Mouse (Mus musculus) stomach, embryonic 15.5 days (tissue): ENCODE results near the gene Cpvl. TPM values are rescaled to one million over a fixed set of nuclear protein-coding genes. Genes with fewer than 3 reads are reported as not detected.

ENCODE experiments used
- ATAC-seq: fragments of 200-750 bp; cut with Nextera tagmentation; 2 replicates; pipeline ENCODE4 v1.8.0; 2017; ENCODE audit warnings: low read depth, moderate number of reproducible peaks, moderate TSS enrichment; ENCODE audit not compliant: insufficient read depth, low FRiP score
- H3K27ac ChIP-seq: fragments of 300-500 bp; sonication (generic); 2 replicates; pipeline ENCODE4 v1.5.1; 2015; ENCODE audit warnings: mild to moderate bottlenecking, inconsistent platforms
- H3K27me3 ChIP-seq: fragments of 300-500 bp; sonication (generic); replicated peaks from 2 replicates; pipeline ENCODE4 v1.6.1; 2015; ENCODE audit warnings: inconsistent platforms
- H3K36me3 ChIP-seq: fragments of 300-500 bp; sonication (generic); 2 replicates; pipeline ENCODE4 v1.6.1; 2015; ENCODE audit warnings: inconsistent platforms
- H3K4me1 ChIP-seq: fragments of 300-500 bp; sonication (generic); 2 replicates; pipeline ENCODE4 v1.6.1; 2015; ENCODE audit warnings: inconsistent platforms
- H3K4me2 ChIP-seq: fragments of 300-500 bp; sonication (generic); 2 replicates; pipeline ENCODE4 v1.6.1; 2015; ENCODE audit warnings: mild to moderate bottlenecking, inconsistent platforms
- H3K4me3 ChIP-seq: fragments of 300-500 bp; sonication (generic); replicated peaks from 2 replicates; pipeline ENCODE4 v1.5.1; 2015; ENCODE audit warnings: inconsistent platforms
- H3K9ac ChIP-seq: fragments of 300-500 bp; sonication (generic); 2 replicates; pipeline ENCODE4 v1.6.1; 2015; ENCODE audit warnings: inconsistent platforms
- H3K9me3 ChIP-seq: fragments of 300-500 bp; sonication (generic); 2 replicates; pipeline ENCODE4 v1.6.1; 2016; ENCODE audit warnings: inconsistent platforms
- WGBS: fragments of 180-500 bp; shearing (Covaris S2); methylation state at CpG from one replicate; pipeline ENCODE4 v1.1.7; 2015; 5-methylcytosine and 5-hydroxymethylcytosine counted together
- polyA plus RNA-seq: library from polyadenylated mRNA; unstranded; fragments of >200 nt; fragmentation: Nextera tagmentation; extraction: Ambion mirVana; gene quantifications from 2 replicates; pipeline ENCODE4 v1.2.1, GENCODE M21; 2015

Gene Cpvl
- polyA plus RNA-seq = 0.09 and 0.19 TPM in 2 replicates

DNA sequence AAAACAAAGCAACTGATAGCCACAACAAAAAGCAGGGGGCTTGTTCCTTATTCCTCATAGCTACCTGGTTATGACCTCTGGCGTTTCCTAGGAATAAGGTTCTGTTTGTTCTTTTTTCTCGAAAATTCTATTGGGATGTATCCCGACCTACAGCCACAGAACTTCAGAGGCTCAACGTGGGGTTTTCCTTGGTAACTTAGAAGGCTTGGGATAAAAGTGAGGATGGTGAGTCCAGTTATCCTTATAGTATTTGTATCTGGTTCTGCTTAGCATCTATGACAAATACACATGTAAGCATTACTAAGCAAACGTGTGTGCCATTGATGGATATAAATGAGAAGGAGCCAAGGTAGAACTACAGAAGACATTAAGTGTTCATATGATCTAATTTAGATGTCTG lies at the start of gene Cpvl:
Gene Cpvl, minus strand, starts transcription at position 101 of the 400 bp plus-strand sequence.
- Histone ChIP-seq H3K27me3 (no peaks in the 10 kb centered on the region), H3K9me3 (no peaks in the 10 kb centered on the region), H3K9ac (no peak within 1 kb of the TSS), H3K4me2 (no peak within 1 kb of the TSS), H3K36me3 (no peaks in the 10 kb centered on the region), H3K4me3 (no peak within 1 kb of the TSS), H3K27ac (no peak within 1 kb of the TSS), H3K4me1 (peaks cover 10% of the 10 kb centered on the region; the same call in 1 of the 2 replicates)
- no peak for ATAC-seq
- 70% methylated on average over 5 of the region's 5 CpGs for WGBS

GRCm38 (mm10) chr6:54023846-54024245 lies 45.4 kb upstream of the Cpvl start:
- Histone ChIP-seq H3K27ac (no peak overlapping the region), H3K4me1 (no peaks in the 10 kb centered on the region), H3K9me3 (no peaks in the 10 kb centered on the region), H3K27me3 (no peaks in the 10 kb centered on the region), H3K4me3 (no peak overlapping the region), H3K9ac (no peak overlapping the region), H3K4me2 (no peak overlapping the region), H3K36me3 (no peaks in the 10 kb centered on the region)
- ATAC-seq = no peak
- 83% methylated on average over 5 of the region's 5 CpGs for WGBS

DNA sequence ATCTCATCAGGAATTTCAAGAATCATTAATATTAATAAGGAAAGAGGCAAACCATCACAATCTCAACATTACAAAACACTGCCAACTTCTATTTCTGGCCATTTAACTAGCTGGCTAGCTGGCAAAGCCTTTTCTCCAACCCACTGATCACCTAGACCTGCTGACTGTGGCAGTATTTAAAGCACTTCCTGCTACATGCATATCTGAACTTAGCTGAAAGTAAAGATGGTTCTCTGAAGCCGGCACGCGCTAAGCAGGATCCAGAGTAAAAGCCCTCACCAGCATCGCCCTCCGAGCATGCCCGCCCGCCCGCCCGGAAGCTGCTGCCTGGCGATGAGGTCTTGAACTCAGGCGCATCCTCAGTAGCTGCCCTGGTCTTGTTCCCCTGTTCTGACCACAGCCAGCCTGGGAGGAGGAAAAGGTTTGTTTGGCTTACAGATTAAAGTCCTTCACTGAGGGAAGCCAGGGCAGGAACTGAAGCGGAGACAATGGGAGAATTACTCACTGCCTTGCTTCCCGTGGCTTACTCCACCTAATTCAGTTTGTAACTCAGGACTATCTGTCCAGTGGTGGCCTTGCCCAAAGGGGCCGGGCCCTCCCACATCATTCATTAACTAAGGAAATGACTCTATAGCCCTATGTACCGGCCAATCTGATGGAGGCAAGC lies 42.8 kb upstream of the Cpvl start:
- Histone ChIP-seq H3K36me3 (no peaks in the 10 kb centered on the region), H3K9me3 (no peaks in the 10 kb centered on the region), H3K9ac (no peak overlapping the region), H3K27me3 (no peaks in the 10 kb centered on the region), H3K4me2 (peak overlapping the region; percentile 19; the same call in 1 of the 2 replicates), H3K4me3 (no peak overlapping the region), H3K4me1 (no peaks in the 10 kb centered on the region), H3K27ac (no peak overlapping the region; the same call in 1 of the 2 replicates)
- ATAC-seq = no peak; the same call in 1 of the 2 replicates
- 52% methylated on average over 15 of the region's 15 CpGs for WGBS

- WGBS = 64% methylated on average over 5 of the region's 5 CpGs
- Histone ChIP-seq H3K27me3 (no peaks in the 10 kb centered on the region), H3K27ac (no peak overlapping the region), H3K4me3 (no peak overlapping the region), H3K36me3 (no peaks in the 10 kb centered on the region), H3K4me2 (no peak overlapping the region), H3K4me1 (no peaks in the 10 kb centered on the region), H3K9me3 (no peaks in the 10 kb centered on the region), H3K9ac (no peak overlapping the region)
- ATAC-seq = no peak
These were observed 40.4 kb upstream of the Cpvl start for GRCm38 (mm10) chr6:54018861-54019260.

GRCm38 (mm10) chr6:54018038-54018437 lies 39.6 kb upstream of the Cpvl start:
- H3K9ac ChIP-seq = no peak overlapping the region
- no peaks in the 10 kb centered on the region for H3K27me3 ChIP-seq
- no peak for ATAC-seq
- no peaks in the 10 kb centered on the region for H3K9me3 ChIP-seq
- WGBS = 45% methylated on average over 2 of the region's 2 CpGs
- no peak overlapping the region for H3K4me2 ChIP-seq
- H3K27ac ChIP-seq = no peak overlapping the region
- H3K36me3 ChIP-seq = no peaks in the 10 kb centered on the region
- H3K4me3 ChIP-seq = no peak overlapping the region
- no peaks in the 10 kb centered on the region for H3K4me1 ChIP-seq

DNA sequence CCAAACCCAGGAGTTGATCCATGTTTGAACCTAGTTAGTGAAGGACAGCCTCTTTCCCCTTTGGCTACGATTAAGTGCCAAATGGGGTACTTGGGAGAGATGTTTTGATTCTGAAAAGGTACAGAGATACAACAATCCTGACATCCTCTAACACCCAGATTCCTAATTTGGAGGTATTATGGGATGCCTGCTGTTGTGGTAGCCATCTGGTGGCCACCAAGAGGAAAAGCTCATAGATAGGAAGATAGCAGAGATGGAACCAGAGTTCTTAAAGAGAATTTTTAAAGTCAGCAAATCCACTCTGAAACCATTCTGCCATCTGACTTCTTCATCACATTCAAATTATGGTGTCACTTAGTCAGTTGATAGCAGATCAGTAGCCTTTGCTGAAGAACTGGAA lies 33.7 kb upstream of the Cpvl start:
- H3K4me3 ChIP-seq = no peak overlapping the region
- no peaks in the 10 kb centered on the region for H3K36me3 ChIP-seq
- H3K27me3 ChIP-seq = no peaks in the 10 kb centered on the region
- H3K4me2 ChIP-seq = no peak overlapping the region
- ATAC-seq = no peak
- H3K27ac ChIP-seq = no peak overlapping the region
- 74% methylated on average over 1 of the region's 1 CpGs for WGBS
- no peaks in the 10 kb centered on the region for H3K9me3 ChIP-seq
- H3K9ac ChIP-seq = no peak overlapping the region
- H3K4me1 ChIP-seq = no peaks in the 10 kb centered on the region

DNA sequence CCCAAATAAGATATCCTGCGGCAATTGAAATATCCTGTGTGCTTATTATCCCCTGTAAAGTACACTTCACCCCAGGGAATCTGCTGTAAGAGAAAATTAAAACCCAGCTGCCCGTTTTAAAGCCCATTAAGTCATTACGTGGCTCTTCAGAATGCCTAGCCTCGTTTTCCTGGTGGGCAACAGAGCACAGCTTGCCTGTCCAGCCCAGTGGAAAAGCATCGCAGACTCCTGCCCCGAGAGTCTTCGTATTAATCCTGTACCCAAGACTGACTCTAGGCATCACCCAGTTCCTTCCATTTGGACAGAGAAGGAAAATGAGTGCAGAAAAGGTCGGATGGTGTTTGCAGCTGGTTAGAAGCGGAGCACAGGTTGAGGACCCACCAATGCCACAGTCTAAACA lies 31.9 kb upstream of the Cpvl start:
- no peak for ATAC-seq
- Histone ChIP-seq H3K4me3 (no peak overlapping the region), H3K4me2 (no peak overlapping the region), H3K27ac (no peak overlapping the region), H3K4me1 (no peaks in the 10 kb centered on the region), H3K36me3 (no peaks in the 10 kb centered on the region), H3K27me3 (no peaks in the 10 kb centered on the region), H3K9me3 (no peaks in the 10 kb centered on the region), H3K9ac (no peak overlapping the region)
- WGBS = 74% methylated on average over 9 of the region's 9 CpGs

DNA sequence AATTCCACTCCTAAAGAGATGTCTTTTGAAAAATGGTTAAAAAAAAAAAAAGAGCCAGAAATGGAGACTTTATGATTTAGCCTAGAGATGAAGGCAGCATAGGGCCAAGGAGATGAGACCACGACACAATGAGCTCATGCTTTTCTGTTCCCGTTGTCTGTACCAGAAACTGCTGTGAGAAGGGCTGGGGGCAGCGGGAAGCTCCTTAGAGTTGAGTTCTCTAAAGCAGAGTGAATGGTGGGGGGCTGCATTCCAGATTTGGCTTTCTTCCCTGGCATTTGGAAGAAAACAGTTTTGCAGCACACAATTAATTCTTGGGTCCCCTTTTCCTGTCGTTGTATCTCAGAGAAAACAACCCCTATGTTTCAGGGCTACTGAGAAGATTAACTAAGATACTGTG lies 30.8 kb upstream of the Cpvl start:
- H3K9me3 ChIP-seq = no peaks in the 10 kb centered on the region
- WGBS = 51% methylated on average over 4 of the region's 4 CpGs
- no peak for ATAC-seq

GRCm38 (mm10) chr6:54008448-54009120 lies 30.1 kb upstream of the Cpvl start:
- H3K9me3 ChIP-seq = no peaks in the 10 kb centered on the region
- no peaks in the 10 kb centered on the region for H3K36me3 ChIP-seq
- no peak overlapping the region for H3K9ac ChIP-seq
- H3K4me2 ChIP-seq = no peak overlapping the region
- no peak overlapping the region for H3K27ac ChIP-seq
- no peaks in the 10 kb centered on the region for H3K27me3 ChIP-seq
- no peak for ATAC-seq
- H3K4me3 ChIP-seq = no peak overlapping the region
- H3K4me1 ChIP-seq = no peaks in the 10 kb centered on the region
- 73% methylated on average over 16 of the region's 16 CpGs for WGBS

More for the DNA sequence above, 30.8 kb upstream of the Cpvl start:
- H3K4me3 ChIP-seq = no peak overlapping the region
- no peaks in the 10 kb centered on the region for H3K4me1 ChIP-seq
- no peaks in the 10 kb centered on the region for H3K27me3 ChIP-seq
- no peak overlapping the region for H3K9ac ChIP-seq
- no peaks in the 10 kb centered on the region for H3K36me3 ChIP-seq
- no peak overlapping the region for H3K4me2 ChIP-seq
- H3K27ac ChIP-seq = no peak overlapping the region

GRCm38 (mm10) chr6:54005302-54005701 lies 26.8 kb upstream of the Cpvl start:
- ATAC-seq = no peak
- H3K9ac ChIP-seq = no peak overlapping the region
- H3K27ac ChIP-seq = no peak overlapping the region
- WGBS = 77% methylated on average over 4 of the region's 4 CpGs
- no peaks in the 10 kb centered on the region for H3K4me1 ChIP-seq
- no peaks in the 10 kb centered on the region for H3K9me3 ChIP-seq
- no peak overlapping the region for H3K4me2 ChIP-seq
- H3K4me3 ChIP-seq = no peak overlapping the region
- H3K36me3 ChIP-seq = no peaks in the 10 kb centered on the region
- H3K27me3 ChIP-seq = no peaks in the 10 kb centered on the region

- Histone ChIP-seq H3K27me3 (no peaks in the 10 kb centered on the region), H3K27ac (no peak overlapping the region), H3K4me3 (no peak overlapping the region), H3K4me1 (no peaks in the 10 kb centered on the region), H3K4me2 (no peak overlapping the region), H3K9ac (no peak overlapping the region), H3K9me3 (no peaks in the 10 kb centered on the region), H3K36me3 (no peaks in the 10 kb centered on the region)
- ATAC-seq = no peak
- WGBS = 84% methylated on average over 3 of the region's 3 CpGs
These were observed 17.9 kb upstream of the Cpvl start for GRCm38 (mm10) chr6:53996226-53996955.

- Histone ChIP-seq H3K9ac (no peak overlapping the region), H3K36me3 (no peaks in the 10 kb centered on the region), H3K4me3 (no peak overlapping the region), H3K4me2 (no peak overlapping the region), H3K4me1 (no peaks in the 10 kb centered on the region), H3K27me3 (no peaks in the 10 kb centered on the region), H3K27ac (no peak overlapping the region), H3K9me3 (no peaks in the 10 kb centered on the region)
- 44% methylated on average over 4 of the region's 4 CpGs for WGBS
- ATAC-seq = no peak
These were observed 17.0 kb upstream of the Cpvl start for GRCm38 (mm10) chr6:53995519-53995918.
